Mouse (Mus musculus) neural tube, embryonic 12.5 days (tissue): Measurements from ENCODE around the gene Rasa2. TPM values are rescaled to one million over a fixed set of nuclear protein-coding genes. Genes with fewer than 3 reads are reported as not detected.

Experiments used
- ATAC-seq: fragments of 200-750 bp; cut with Nextera tagmentation; 2 replicates; pipeline ENCODE4 v1.8.0; 2017; ENCODE audit warnings: low read depth, mild to moderate bottlenecking, moderate TSS enrichment, moderate library complexity; ENCODE audit not compliant: low FRiP score
- H3K27ac ChIP-seq: fragments of 300-500 bp; sonication (generic); 2 replicates; pipeline ENCODE4 v1.5.1; 2016
- H3K27me3 ChIP-seq: fragments of 300-500 bp; sonication (generic); replicated peaks from 2 replicates; pipeline ENCODE4 v1.6.1; 2016; ENCODE audit warnings: mild to moderate bottlenecking
- H3K36me3 ChIP-seq: fragments of 300-500 bp; sonication (generic); 2 replicates; pipeline ENCODE4 v1.6.1; 2016; ENCODE audit warnings: mild to moderate bottlenecking
- H3K4me1 ChIP-seq: fragments of 300-500 bp; sonication (generic); 2 replicates; pipeline ENCODE4 v1.6.1; 2016
- H3K4me2 ChIP-seq: fragments of 300-500 bp; sonication (generic); replicated peaks from 2 replicates; pipeline ENCODE4 v1.6.1; 2016; ENCODE audit warnings: mild to moderate bottlenecking
- H3K4me3 ChIP-seq: fragments of 300-500 bp; sonication (generic); 2 replicates; pipeline ENCODE4 v1.5.1; 2016
- H3K9ac ChIP-seq: fragments of 300-500 bp; sonication (generic); 2 replicates; pipeline ENCODE4 v1.6.1; 2016; ENCODE audit warnings: mild to moderate bottlenecking
- H3K9me3 ChIP-seq: fragments of 300-500 bp; sonication (generic); 2 replicates; pipeline ENCODE4 v1.6.1; 2016; ENCODE audit warnings: mild to moderate bottlenecking
- WGBS: fragments of 180-500 bp; shearing (Covaris S2); methylation state at CpG from one replicate; pipeline ENCODE4 v1.1.7; 2016; 5-methylcytosine and 5-hydroxymethylcytosine counted together
- polyA plus RNA-seq: library from polyadenylated mRNA; unstranded; fragments of >200 nt; fragmentation: Nextera tagmentation; extraction: Ambion mirVana; gene quantifications from 2 replicates; pipeline ENCODE4 v1.2.1, GENCODE M21; 2016

The Rasa2 gene
- polyA plus RNA-seq, 1 experiment from 2014 or later: 17.9 TPM

DNA sequence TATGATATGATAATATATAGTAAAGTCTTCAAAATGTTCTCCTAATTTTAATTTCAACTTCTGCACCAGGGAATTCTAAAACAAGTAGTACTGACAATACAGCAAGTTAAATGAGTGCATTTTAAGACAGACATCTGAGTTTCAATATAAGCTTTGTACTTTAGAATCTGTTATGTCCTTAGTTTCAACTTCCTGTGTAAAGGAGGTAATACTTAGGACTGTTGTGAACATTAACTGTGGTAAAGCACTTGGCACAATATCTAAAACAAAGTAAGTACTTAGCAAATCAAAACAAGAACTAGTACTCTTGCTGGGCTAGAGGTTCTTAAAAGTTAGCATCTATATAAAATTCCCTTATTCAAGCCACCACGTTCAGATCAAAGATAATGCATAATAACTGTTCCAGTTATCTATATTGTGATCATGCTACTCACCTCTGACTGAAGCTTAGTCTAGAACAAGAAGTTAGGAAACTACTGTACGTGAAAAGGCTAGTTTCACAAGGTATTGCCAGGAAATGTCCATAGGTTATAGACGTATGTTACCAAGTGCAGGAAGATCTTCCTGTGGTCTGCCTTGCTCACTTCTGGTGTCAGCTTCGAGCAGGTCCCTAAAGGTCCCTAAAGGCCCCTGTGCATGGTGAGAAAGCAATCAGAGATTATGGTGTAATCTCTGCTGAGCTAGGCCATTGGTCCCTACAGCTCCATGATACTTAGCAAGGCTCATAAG lies 12.8 kb downstream of the Rasa2 start:
- no peaks in the 10 kb centered on the region for H3K36me3 ChIP-seq
- H3K4me1 ChIP-seq: no peaks in the 10 kb centered on the region
- 86% methylated on average over 4 of the region's 4 CpGs for WGBS
- no peak for ATAC-seq
- no peak overlapping the region for H3K4me2 ChIP-seq
- H3K27ac ChIP-seq: no peak overlapping the region
- no peaks in the 10 kb centered on the region for H3K9me3 ChIP-seq
- no peak overlapping the region for H3K4me3 ChIP-seq
- no peak overlapping the region for H3K9ac ChIP-seq
- no peaks in the 10 kb centered on the region for H3K27me3 ChIP-seq

GRCm38 (mm10) chr9:96612297-96612696 lies 19.1 kb downstream of the Rasa2 start:
- WGBS: 92% methylated on average over 3 of the region's 3 CpGs
- Histone ChIP-seq H3K9me3 (no peaks in the 10 kb centered on the region), H3K27me3 (no peaks in the 10 kb centered on the region), H3K4me3 (no peak overlapping the region), H3K4me2 (no peak overlapping the region), H3K4me1 (no peaks in the 10 kb centered on the region), H3K36me3 (peaks cover 20% of the 10 kb centered on the region), H3K9ac (no peak overlapping the region), H3K27ac (no peak overlapping the region)
- no peak for ATAC-seq

- H3K4me2 ChIP-seq: no peak overlapping the region
- H3K27me3 ChIP-seq: no peaks in the 10 kb centered on the region
- no peak for ATAC-seq
- no peak overlapping the region for H3K9ac ChIP-seq
- H3K9me3 ChIP-seq: peaks cover 3% of the 10 kb centered on the region; the same call in 1 of the 2 replicates
- peaks cover 25% of the 10 kb centered on the region for H3K36me3 ChIP-seq
- WGBS: 52% methylated on average over 8 of the region's 8 CpGs
- H3K27ac ChIP-seq: no peak overlapping the region
- no peaks in the 10 kb centered on the region for H3K4me1 ChIP-seq
- no peak overlapping the region for H3K4me3 ChIP-seq
These were observed 19.6 kb downstream of the Rasa2 start for GRCm38 (mm10) chr9:96611693-96612293.

DNA sequence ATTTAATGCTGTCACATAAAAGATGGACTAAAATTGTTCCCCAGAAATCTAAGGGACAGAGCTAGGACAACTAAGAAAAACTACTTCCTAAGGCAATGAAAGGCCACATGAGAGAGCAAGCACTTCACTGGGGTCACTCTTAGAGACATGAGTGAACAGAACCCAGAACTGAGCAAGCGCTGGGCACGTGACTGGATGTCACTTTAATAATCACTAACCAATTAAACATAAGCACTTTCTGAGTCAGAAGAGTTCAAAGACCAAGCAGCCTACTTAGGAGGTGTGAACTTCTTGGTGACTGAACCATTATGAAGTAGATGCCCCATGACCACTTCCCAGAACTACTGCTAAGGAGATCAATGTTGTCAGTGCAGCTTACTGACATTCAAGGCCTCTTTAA lies 20.6 kb downstream of the Rasa2 start:
- Histone ChIP-seq H3K4me3 (no peak overlapping the region), H3K9me3 (peaks cover 5% of the 10 kb centered on the region; the same call in 1 of the 2 replicates), H3K9ac (no peak overlapping the region), H3K4me1 (no peaks in the 10 kb centered on the region), H3K27ac (no peak overlapping the region), H3K4me2 (no peak overlapping the region), H3K36me3 (peaks cover 28% of the 10 kb centered on the region), H3K27me3 (no peaks in the 10 kb centered on the region)
- 96% methylated on average over 2 of the region's 2 CpGs for whole genome bisulfite sequencing
- ATAC-seq: no peak

DNA sequence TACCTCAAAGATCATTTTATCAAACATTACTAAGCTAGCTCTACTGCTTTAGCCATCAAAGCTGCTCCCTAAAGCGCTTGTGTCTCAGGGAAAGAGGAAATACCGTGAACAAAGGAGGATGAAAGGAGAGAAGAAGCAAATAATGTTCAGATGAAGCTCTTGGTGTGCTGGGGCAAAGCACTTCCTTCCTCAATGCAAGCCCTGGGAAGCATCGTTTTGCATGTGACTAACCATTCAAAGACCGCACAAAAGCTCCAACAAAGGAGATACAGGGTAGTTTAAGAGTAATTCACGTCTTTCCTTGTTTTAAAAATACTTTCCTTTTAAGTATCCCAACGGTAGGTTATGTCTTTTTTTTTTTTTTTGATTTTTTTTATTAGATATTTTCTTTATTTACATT lies 28.0 kb downstream of the Rasa2 start:
- H3K9ac ChIP-seq: no peak overlapping the region
- H3K36me3 ChIP-seq: peaks cover 30% of the 10 kb centered on the region
- no peaks in the 10 kb centered on the region for H3K4me1 ChIP-seq
- H3K9me3 ChIP-seq: peaks cover 5% of the 10 kb centered on the region; the same call in 1 of the 2 replicates
- H3K4me2 ChIP-seq: no peak overlapping the region
- ATAC-seq: no peak
- no peak overlapping the region for H3K4me3 ChIP-seq
- WGBS: 27% methylated on average over 6 of the region's 6 CpGs
- no peaks in the 10 kb centered on the region for H3K27me3 ChIP-seq
- H3K27ac ChIP-seq: no peak overlapping the region

- WGBS: 85% methylated on average over 1 of the region's 1 CpGs
- Histone ChIP-seq H3K4me1 (no peaks in the 10 kb centered on the region), H3K4me2 (no peak overlapping the region), H3K4me3 (no peak overlapping the region), H3K27me3 (no peaks in the 10 kb centered on the region), H3K9me3 (no peaks in the 10 kb centered on the region), H3K27ac (no peak overlapping the region), H3K9ac (no peak overlapping the region), H3K36me3 (peaks cover 19% of the 10 kb centered on the region)
- no peak for ATAC-seq
These were observed 33.5 kb downstream of the Rasa2 start for GRCm38 (mm10) chr9:96597899-96598298.

DNA sequence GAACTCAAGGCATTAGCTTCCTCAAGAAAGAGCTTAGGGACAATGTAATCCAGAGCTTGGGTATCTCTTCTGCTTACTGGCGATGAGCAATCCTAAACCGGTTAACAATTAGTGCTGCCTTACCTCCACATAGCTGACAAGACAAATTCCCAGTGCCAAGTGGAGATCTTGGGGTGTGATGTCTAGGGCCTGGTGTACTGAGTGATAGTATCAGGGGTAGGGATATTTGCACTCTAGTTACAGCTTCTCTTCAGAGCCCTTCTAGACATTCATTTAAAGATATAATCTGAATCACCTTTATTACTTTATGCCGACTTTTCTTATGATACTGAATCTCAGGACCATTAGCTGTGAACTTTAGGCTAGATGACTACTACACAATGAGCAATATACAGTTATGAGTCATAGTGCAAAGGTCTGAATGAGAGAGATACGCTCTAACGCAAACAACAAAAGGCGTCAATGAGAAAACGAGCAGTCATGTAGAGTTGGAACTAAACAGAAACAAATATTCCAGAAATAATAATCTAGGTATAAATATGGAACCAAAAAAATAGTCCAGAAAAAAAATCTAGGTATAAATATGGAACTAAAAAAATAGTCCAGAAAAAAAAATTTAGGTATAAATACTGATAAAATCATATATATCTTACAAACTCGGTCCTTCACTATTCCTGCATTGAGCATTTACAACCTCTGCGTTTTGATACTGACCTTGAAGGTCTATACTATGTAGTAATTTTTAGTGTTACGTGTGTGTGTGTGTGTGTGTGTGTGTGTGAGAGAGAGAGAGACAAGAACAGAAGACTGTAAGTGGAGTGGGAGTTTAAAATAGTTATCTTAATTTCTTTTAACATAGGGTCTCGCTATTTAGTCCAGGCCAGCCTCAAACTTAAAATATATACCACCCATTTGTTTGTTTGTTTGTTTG lies 38.5 kb downstream of the Rasa2 start:
- ATAC-seq: no peak
- no peak overlapping the region for H3K27ac ChIP-seq
- no peak overlapping the region for H3K4me2 ChIP-seq
- H3K4me1 ChIP-seq: no peaks in the 10 kb centered on the region
- 95% methylated on average over 11 of the region's 11 CpGs for WGBS
- no peaks in the 10 kb centered on the region for H3K9me3 ChIP-seq
- H3K4me3 ChIP-seq: no peak overlapping the region
- H3K36me3 ChIP-seq: peaks cover 21% of the 10 kb centered on the region
- no peaks in the 10 kb centered on the region for H3K27me3 ChIP-seq
- H3K9ac ChIP-seq: no peak overlapping the region

DNA sequence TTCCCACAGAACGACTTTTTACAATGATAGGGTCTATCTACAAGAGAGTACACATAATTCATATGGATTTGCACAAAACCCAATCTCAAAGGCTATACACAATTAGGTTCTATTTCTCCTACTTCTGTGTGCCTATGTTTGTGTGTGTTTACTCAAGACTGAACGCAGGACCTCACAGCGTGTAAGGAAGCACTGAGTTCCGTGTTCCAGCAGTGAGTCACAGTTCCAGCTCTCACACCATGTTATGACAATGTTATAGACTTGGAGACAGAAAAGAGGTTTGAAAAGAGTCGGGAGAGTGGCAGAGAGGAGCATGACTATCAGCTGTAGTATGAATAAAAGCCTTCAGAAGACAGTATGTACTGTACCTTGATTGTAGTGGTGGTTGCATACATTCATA lies 42.1 kb downstream of the Rasa2 start:
- 92% methylated on average over 5 of the region's 5 CpGs for WGBS
- H3K9me3 ChIP-seq: no peaks in the 10 kb centered on the region
- H3K36me3 ChIP-seq: peaks cover 14% of the 10 kb centered on the region
- no peak for ATAC-seq
- no peaks in the 10 kb centered on the region for H3K4me1 ChIP-seq
- H3K27me3 ChIP-seq: no peaks in the 10 kb centered on the region
- H3K4me3 ChIP-seq: no peak overlapping the region
- H3K9ac ChIP-seq: no peak overlapping the region
- no peak overlapping the region for H3K27ac ChIP-seq
- H3K4me2 ChIP-seq: no peak overlapping the region

DNA sequence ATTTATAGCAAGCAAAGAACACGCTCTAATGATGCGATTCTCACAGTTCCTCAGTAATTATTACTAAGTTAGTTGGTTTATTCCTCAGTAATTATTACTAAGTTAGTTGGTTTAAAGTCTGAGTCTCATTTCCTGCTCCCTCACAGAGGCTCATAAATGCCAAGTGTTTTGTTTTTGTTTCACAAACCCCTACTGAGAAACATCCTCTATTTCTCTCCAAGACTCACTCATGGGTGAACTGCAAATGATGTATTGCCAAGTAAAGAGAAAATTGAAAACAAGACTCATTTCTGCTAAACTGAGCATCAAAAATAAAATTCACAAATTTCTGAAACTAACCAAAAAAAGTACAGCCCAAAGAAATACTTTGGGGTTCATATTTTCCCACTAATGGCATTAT lies 47.9 kb downstream of the Rasa2 start:
- no peak for ATAC-seq
- Histone ChIP-seq H3K9me3 (no peaks in the 10 kb centered on the region), H3K4me3 (no peak overlapping the region), H3K4me2 (no peak overlapping the region), H3K36me3 (no peaks in the 10 kb centered on the region), H3K4me1 (no peaks in the 10 kb centered on the region), H3K27ac (no peak overlapping the region), H3K27me3 (no peaks in the 10 kb centered on the region), H3K9ac (no peak overlapping the region)
- 85% methylated on average over 2 of the region's 2 CpGs for WGBS

DNA sequence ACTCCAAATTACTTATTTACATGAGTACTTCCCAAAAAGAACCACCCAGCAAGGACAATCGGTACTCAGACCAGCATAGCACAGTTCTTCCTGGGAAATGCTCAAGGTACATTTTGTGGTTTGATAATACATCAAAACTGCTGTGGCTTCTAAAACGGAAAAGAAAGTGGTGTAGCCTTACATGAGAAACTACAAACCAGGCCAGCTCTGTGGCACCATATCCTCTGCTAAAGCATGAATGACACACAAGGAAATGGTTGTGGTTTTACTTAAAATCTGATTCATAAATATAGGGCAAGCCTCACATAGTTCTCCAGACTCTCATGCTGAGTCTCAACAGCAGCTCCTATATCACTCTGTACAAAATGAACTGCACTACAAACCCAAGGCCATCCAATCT lies 48.3 kb downstream of the Rasa2 start:
- H3K4me2 ChIP-seq: no peak overlapping the region
- H3K36me3 ChIP-seq: no peaks in the 10 kb centered on the region
- no peaks in the 10 kb centered on the region for H3K4me1 ChIP-seq
- ATAC-seq: no peak
- H3K9me3 ChIP-seq: no peaks in the 10 kb centered on the region
- H3K9ac ChIP-seq: no peak overlapping the region
- no peaks in the 10 kb centered on the region for H3K27me3 ChIP-seq
- no peak overlapping the region for H3K4me3 ChIP-seq
- H3K27ac ChIP-seq: no peak overlapping the region
- 88% methylated on average over 2 of the region's 2 CpGs for WGBS

GRCm38 (mm10) chr9:96578190-96578589 lies 53.2 kb downstream of the Rasa2 start:
- ATAC-seq: no peak
- Histone ChIP-seq H3K9me3 (no peaks in the 10 kb centered on the region), H3K4me1 (no peaks in the 10 kb centered on the region), H3K4me2 (no peak overlapping the region), H3K27me3 (no peaks in the 10 kb centered on the region), H3K27ac (no peak overlapping the region), H3K4me3 (no peak overlapping the region), H3K9ac (no peak overlapping the region), H3K36me3 (peaks cover 4% of the 10 kb centered on the region; the same call in 1 of the 2 replicates)
- 83% methylated on average over 4 of the region's 4 CpGs for WGBS

DNA sequence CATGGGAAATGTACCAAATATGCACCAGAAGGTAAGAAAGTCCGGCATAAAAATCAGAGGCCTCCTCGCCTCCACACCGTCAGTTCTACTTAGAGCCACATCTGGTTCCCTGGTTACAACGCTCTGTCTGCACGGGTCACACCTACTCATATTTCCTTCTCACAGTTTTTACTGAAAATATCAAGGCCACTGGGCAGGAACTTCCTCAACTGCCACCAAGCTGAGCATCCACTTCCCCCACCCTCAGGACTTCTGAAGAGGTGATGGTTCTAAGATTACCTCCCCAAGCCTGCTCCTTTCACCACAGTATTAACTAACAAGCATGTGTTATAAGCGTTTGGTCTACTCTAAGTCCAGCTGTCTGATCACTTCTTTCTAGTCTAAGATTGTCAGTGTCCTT lies 53.7 kb downstream of the Rasa2 start:
- no peak overlapping the region for H3K9ac ChIP-seq
- no peaks in the 10 kb centered on the region for H3K27me3 ChIP-seq
- no peaks in the 10 kb centered on the region for H3K9me3 ChIP-seq
- 71% methylated on average over 6 of the region's 6 CpGs for WGBS
- no peak for ATAC-seq
- H3K4me1 ChIP-seq: no peaks in the 10 kb centered on the region
- H3K4me3 ChIP-seq: no peak overlapping the region
- H3K27ac ChIP-seq: no peak overlapping the region
- H3K4me2 ChIP-seq: no peak overlapping the region
- peaks cover 4% of the 10 kb centered on the region; the same call in 1 of the 2 replicates for H3K36me3 ChIP-seq
